Mouse (Mus musculus): ENCODE measurements around the gene Rapgef1. TPM values are rescaled to one million over a fixed set of nuclear protein-coding genes. Genes with fewer than 3 reads are reported as not detected.

Gene Rapgef1
- polyA plus RNA-seq, 1 experiment from 2014 or later, result 11.3 TPM

- Histone ChIP-seq H3K4me1 (ENCODE audit: control insufficient read depth, insufficient read depth, low read length) (peaks cover 39% of the 10 kb centered on the region), H3K9me3 (replicated peaks; ENCODE audit: control insufficient read depth, low read length) (no peaks in the 10 kb centered on the region), H3K27me3 (ENCODE audit: control insufficient read depth, insufficient read depth, low read length) (no peaks in the 10 kb centered on the region), H3K9ac (ENCODE audit: low read length) (no peak overlapping the region), H3K27ac (ENCODE audit: low read length) (peak overlapping the region; percentile 21), H3K4me2 (ENCODE audit: low read depth, low read length) (no peak overlapping the region; the same call in 1 of the 2 replicates), H3K36me3 (ENCODE audit: control insufficient read depth, insufficient read depth) (no peaks in the 10 kb centered on the region), H3K4me3 (ENCODE audit: low read length) (no peak overlapping the region)
- 83% methylated on average over 4 of the region's 4 CpGs for WGBS
- no peak for ATAC-seq (replicated peaks; ENCODE audit: extremely low read depth, insufficient read depth, low FRiP score)
Observed at GRCm38 (mm10) chr2:29647162-29647561, 27.6 kb downstream of the Rapgef1 start.

- Histone ChIP-seq H3K36me3 (ENCODE audit: control insufficient read depth, insufficient read depth) (no peaks in the 10 kb centered on the region), H3K27me3 (ENCODE audit: control insufficient read depth, insufficient read depth, low read length) (no peaks in the 10 kb centered on the region), H3K4me1 (ENCODE audit: control insufficient read depth, insufficient read depth, low read length) (peaks cover 39% of the 10 kb centered on the region), H3K27ac (ENCODE audit: low read length) (no peak overlapping the region), H3K4me3 (ENCODE audit: low read length) (no peak overlapping the region), H3K9me3 (replicated peaks; ENCODE audit: control insufficient read depth, low read length) (no peaks in the 10 kb centered on the region), H3K9ac (ENCODE audit: low read length) (no peak overlapping the region), H3K4me2 (ENCODE audit: low read depth, low read length) (no peak overlapping the region)
- WGBS, result 71% methylated on average over 7 of the region's 7 CpGs
- no peak for ATAC-seq (replicated peaks; ENCODE audit: extremely low read depth, insufficient read depth, low FRiP score)
Observed at GRCm38 (mm10) chr2:29647808-29648207, 28.3 kb downstream of the Rapgef1 start.

GRCm38 (mm10) chr2:29648956-29649794, 29.7 kb downstream of the Rapgef1 start:
- WGBS, result 38% methylated on average over 6 of the region's 6 CpGs
- Histone ChIP-seq H3K9me3 (replicated peaks; ENCODE audit: control insufficient read depth, low read length) (no peaks in the 10 kb centered on the region), H3K4me3 (ENCODE audit: low read length) (no peak overlapping the region), H3K36me3 (ENCODE audit: control insufficient read depth, insufficient read depth) (no peaks in the 10 kb centered on the region), H3K4me1 (ENCODE audit: control insufficient read depth, insufficient read depth, low read length) (peaks cover 39% of the 10 kb centered on the region), H3K27me3 (ENCODE audit: control insufficient read depth, insufficient read depth, low read length) (no peaks in the 10 kb centered on the region), H3K9ac (ENCODE audit: low read length) (0 out of 2 replicates have a peak overlapping the region, but pooled peaks have one; percentile 12), H3K27ac (ENCODE audit: low read length) (peak overlapping the region; percentile 78), H3K4me2 (ENCODE audit: low read depth, low read length) (peak overlapping the region; percentile 28; the same call in 1 of the 2 replicates)
- peak; percentile 47; the same call in 1 of the 2 replicates for ATAC-seq (replicated peaks; ENCODE audit: extremely low read depth, insufficient read depth, low FRiP score)

GRCm38 (mm10) chr2:29649795-29650457, 30.4 kb downstream of the Rapgef1 start:
- Histone ChIP-seq H3K27ac (ENCODE audit: low read length) (peak overlapping the region; percentile 56), H3K9me3 (replicated peaks; ENCODE audit: control insufficient read depth, low read length) (no peaks in the 10 kb centered on the region), H3K9ac (ENCODE audit: low read length) (0 out of 2 replicates have a peak overlapping the region, but pooled peaks have one; percentile 12), H3K4me2 (ENCODE audit: low read depth, low read length) (0 out of 2 replicates have a peak overlapping the region, but pooled peaks have one; percentile 28), H3K4me1 (ENCODE audit: control insufficient read depth, insufficient read depth, low read length) (peaks cover 34% of the 10 kb centered on the region), H3K4me3 (ENCODE audit: low read length) (no peak overlapping the region), H3K36me3 (ENCODE audit: control insufficient read depth, insufficient read depth) (no peaks in the 10 kb centered on the region), H3K27me3 (ENCODE audit: control insufficient read depth, insufficient read depth, low read length) (no peaks in the 10 kb centered on the region)
- WGBS, result 65% methylated on average over 10 of the region's 10 CpGs
- ATAC-seq (replicated peaks; ENCODE audit: extremely low read depth, insufficient read depth, low FRiP score), result no peak

- Histone ChIP-seq H3K4me2 (ENCODE audit: low read depth, low read length) (no peak overlapping the region), H3K27ac (ENCODE audit: low read length) (no peak overlapping the region), H3K27me3 (ENCODE audit: control insufficient read depth, insufficient read depth, low read length) (no peaks in the 10 kb centered on the region), H3K9ac (ENCODE audit: low read length) (no peak overlapping the region), H3K9me3 (replicated peaks; ENCODE audit: control insufficient read depth, low read length) (no peaks in the 10 kb centered on the region), H3K4me3 (ENCODE audit: low read length) (no peak overlapping the region), H3K4me1 (ENCODE audit: control insufficient read depth, insufficient read depth, low read length) (peaks cover 18% of the 10 kb centered on the region), H3K36me3 (ENCODE audit: control insufficient read depth, insufficient read depth) (no peaks in the 10 kb centered on the region)
- 79% methylated on average over 5 of the region's 5 CpGs for WGBS
- no peak for ATAC-seq (replicated peaks; ENCODE audit: extremely low read depth, insufficient read depth, low FRiP score)
Observed at GRCm38 (mm10) chr2:29651876-29652275, 32.4 kb downstream of the Rapgef1 start.

- Histone ChIP-seq H3K4me1 (ENCODE audit: control insufficient read depth, insufficient read depth, low read length) (peaks cover under 1% of the 10 kb centered on the region), H3K27me3 (ENCODE audit: control insufficient read depth, insufficient read depth, low read length) (no peaks in the 10 kb centered on the region), H3K27ac (ENCODE audit: low read length) (no peak overlapping the region), H3K9me3 (replicated peaks; ENCODE audit: control insufficient read depth, low read length) (no peaks in the 10 kb centered on the region), H3K4me3 (ENCODE audit: low read length) (no peak overlapping the region), H3K36me3 (ENCODE audit: control insufficient read depth, insufficient read depth) (no peaks in the 10 kb centered on the region), H3K9ac (ENCODE audit: low read length) (no peak overlapping the region), H3K4me2 (ENCODE audit: low read depth, low read length) (no peak overlapping the region)
- no peak for ATAC-seq (replicated peaks; ENCODE audit: extremely low read depth, insufficient read depth, low FRiP score)
- WGBS, result 92% methylated on average over 5 of the region's 5 CpGs
Observed at GRCm38 (mm10) chr2:29655433-29655832, 35.9 kb downstream of the Rapgef1 start.

- Histone ChIP-seq H3K4me1 (ENCODE audit: control insufficient read depth, insufficient read depth, low read length) (peaks cover 5% of the 10 kb centered on the region), H3K27ac (ENCODE audit: low read length) (no peak overlapping the region), H3K9ac (ENCODE audit: low read length) (no peak overlapping the region), H3K4me2 (ENCODE audit: low read depth, low read length) (no peak overlapping the region), H3K9me3 (replicated peaks; ENCODE audit: control insufficient read depth, low read length) (no peaks in the 10 kb centered on the region), H3K36me3 (ENCODE audit: control insufficient read depth, insufficient read depth) (no peaks in the 10 kb centered on the region), H3K27me3 (ENCODE audit: control insufficient read depth, insufficient read depth, low read length) (no peaks in the 10 kb centered on the region), H3K4me3 (ENCODE audit: low read length) (no peak overlapping the region)
- ATAC-seq (replicated peaks; ENCODE audit: extremely low read depth, insufficient read depth, low FRiP score), result no peak
- 78% methylated on average over 1 of the region's 1 CpGs for WGBS
Observed at GRCm38 (mm10) chr2:29656095-29656494, 36.6 kb downstream of the Rapgef1 start.

- H3K4me3 ChIP-seq (ENCODE audit: low read length), result no peak overlapping the region
- H3K4me1 ChIP-seq (ENCODE audit: control insufficient read depth, insufficient read depth, low read length), result peaks cover 9% of the 10 kb centered on the region
- H3K36me3 ChIP-seq (ENCODE audit: control insufficient read depth, insufficient read depth), result no peaks in the 10 kb centered on the region
- no peak for ATAC-seq (replicated peaks; ENCODE audit: extremely low read depth, insufficient read depth, low FRiP score)
- no peaks in the 10 kb centered on the region for H3K27me3 ChIP-seq (ENCODE audit: control insufficient read depth, insufficient read depth, low read length)
- H3K9me3 ChIP-seq (replicated peaks; ENCODE audit: control insufficient read depth, low read length), result no peaks in the 10 kb centered on the region
- no peak overlapping the region for H3K27ac ChIP-seq (ENCODE audit: low read length)
- 74% methylated on average over 1 of the region's 1 CpGs for WGBS
- H3K4me2 ChIP-seq (ENCODE audit: low read depth, low read length), result no peak overlapping the region
- H3K9ac ChIP-seq (ENCODE audit: low read length), result no peak overlapping the region
Observed at GRCm38 (mm10) chr2:29657089-29657488, 37.6 kb downstream of the Rapgef1 start.

GRCm38 (mm10) chr2:29661751-29662191, 42.3 kb downstream of the Rapgef1 start:
- peak overlapping the region; percentile 37 for H3K27ac ChIP-seq (ENCODE audit: low read length)
- peaks cover 26% of the 10 kb centered on the region for H3K4me1 ChIP-seq (ENCODE audit: control insufficient read depth, insufficient read depth, low read length)
- no peak overlapping the region for H3K9ac ChIP-seq (ENCODE audit: low read length)
- H3K9me3 ChIP-seq (replicated peaks; ENCODE audit: control insufficient read depth, low read length), result no peaks in the 10 kb centered on the region
- 58% methylated on average over 6 of the region's 6 CpGs for WGBS
- no peaks in the 10 kb centered on the region for H3K36me3 ChIP-seq (ENCODE audit: control insufficient read depth, insufficient read depth)
- no peak for ATAC-seq (replicated peaks; ENCODE audit: extremely low read depth, insufficient read depth, low FRiP score)
- no peak overlapping the region for H3K4me3 ChIP-seq (ENCODE audit: low read length)
- H3K4me2 ChIP-seq (ENCODE audit: low read depth, low read length), result 0 out of 2 replicates have a peak overlapping the region, but pooled peaks have one; percentile 8
- no peaks in the 10 kb centered on the region for H3K27me3 ChIP-seq (ENCODE audit: control insufficient read depth, insufficient read depth, low read length)

All from heart, embryonic 16.5 days (tissue).